Mouse (Mus musculus): ENCODE data around the gene Faf1.

GRCm38 (mm10) chr4:109939291-109939690 lies 262.9 kb downstream of the Faf1 start:
- TF ChIP-seq FLI1 (IDR thresholded peaks at IDR 0.05; ENCODE audit: low read length) (no peak), GATA1 (IDR thresholded peaks at IDR 0.05; ENCODE audit: borderline replicate concordance, low read length) (no peak)

Data from megakaryocyte, embryonic 14.5 days (primary cell).